19 mouse cellular contexts compared by ENCODE assay signal in genomic region chr17:8377298-8377697, GRCm38 (mm10). TPM values are rescaled to one million over a fixed set of nuclear protein-coding genes. Genes with fewer than 3 reads are reported as not detected.
"Had no signal": no experiment of that assay in that cellular context is flagged by ENCODE, and none has a peak within 500 bp of the region (broad histone marks: within the 10 kb centered on the region; RNA-seq: fewer than 3 reads in every experiment).

No protein-coding gene starts in this region.

- H3K9ac ChIP-seq: neural tube, embryonic 15.5 days; stomach, embryonic 15.5 days had no signal

- H3K36me3 ChIP-seq: neural tube, embryonic 15.5 days; stomach, embryonic 15.5 days had no signal

- H3K27ac ChIP-seq: neural tube, embryonic 15.5 days; stomach, embryonic 15.5 days; stomach, postnatal 0 days had no signal

- H3K4me3 ChIP-seq: neural tube, embryonic 15.5 days; stomach, embryonic 15.5 days had no signal

- H3K4me2 ChIP-seq: neural tube, embryonic 15.5 days; stomach, embryonic 15.5 days had no signal

- DNase-seq: retina, postnatal 1 day; right cerebral cortex, adult 18-20 months; right cerebral cortex, postnatal 14 days; right cerebral cortex, postnatal 25 days; right cerebral cortex, postnatal 4 days; spleen, adult 18-20 months; thymus, adult 18-20 months; thymus, adult 2 months; thymus, postnatal 14 days; thymus, postnatal 25 days; thymus, postnatal 36 days; thymus, postnatal 4 days had no signal

- H3K27me3 ChIP-seq: neural tube, embryonic 15.5 days; stomach, embryonic 15.5 days had no signal

- H3K9me3 ChIP-seq: neural tube, embryonic 15.5 days; stomach, embryonic 15.5 days had no signal

RNA-seq across cellular contexts. Expression of gene T2, which starts 21.5 kb away (rescaled TPM):
- total RNA-seq: neutrophil, adult 5-6 weeks had no signal
- polyA plus RNA-seq: spleen, adult 2 months had no signal

RNA-seq across cellular contexts. Expression of gene T, which starts 56.9 kb away (rescaled TPM):
- total RNA-seq: neutrophil, adult 5-6 weeks had no signal
- polyA plus RNA-seq: small intestine, adult 2 months; spleen, adult 2 months; stomach, postnatal 0 days; urinary bladder, adult 2 months had no signal
